In the genomic region with DNA sequence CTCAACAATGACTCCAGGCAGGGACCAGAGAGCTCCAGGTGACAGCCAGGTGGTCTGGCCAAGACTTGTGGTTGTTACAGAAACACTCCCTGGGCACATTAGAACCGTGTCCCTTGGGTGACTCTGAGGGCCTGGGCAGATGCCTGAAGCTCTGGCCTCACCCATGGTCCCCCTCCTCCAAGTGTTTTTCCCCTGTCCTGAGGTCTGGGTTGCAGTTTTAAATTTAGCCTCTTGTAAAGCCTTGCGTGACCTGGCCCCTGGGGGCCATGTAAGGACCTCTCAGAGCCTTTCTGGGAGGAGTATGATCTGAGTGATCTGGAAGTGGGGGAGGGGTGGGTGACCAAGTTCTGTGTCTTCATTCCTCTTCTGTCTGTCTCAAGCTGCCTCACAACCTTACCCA, we compare ENCODE assay signal across 24 mouse cellular contexts.
A peak's percentile ranks its signal among the peaks of the same experiment; 100 is the strongest.
DNase-seq lines count a peak whose midpoint lies in the region; ATAC-seq lines count a peak whose summit lies in the region.
"Had no signal": no experiment of that assay in that cellular context is flagged by ENCODE, and none has a peak within 500 bp of the region (broad histone marks: within the 10 kb centered on the region; RNA-seq: fewer than 3 reads in every experiment).

No protein-coding gene starts in this region.

- peaks cover 39% of the 10 kb centered on the region for H3K4me1 ChIP-seq in midbrain, embryonic 10.5 days
- H3K4me1 ChIP-seq in midbrain, embryonic 13.5 days (replicated peaks) = peaks cover 23% of the 10 kb centered on the region
- peaks cover 31% of the 10 kb centered on the region for H3K4me1 ChIP-seq in limb, embryonic 10.5 days

- no peaks in the 10 kb centered on the region for H3K9me3 ChIP-seq in midbrain, embryonic 10.5 days (replicated peaks)
- no peaks in the 10 kb centered on the region for H3K9me3 ChIP-seq in midbrain, embryonic 13.5 days
- H3K9me3 ChIP-seq in limb, embryonic 10.5 days (replicated peaks) = no peaks in the 10 kb centered on the region
- H3K9me3 ChIP-seq: forebrain, embryonic 12.5 days; heart, embryonic 13.5 days; hindbrain, embryonic 12.5 days; lung, embryonic 15.5 days had no signal

- H3K4me2 ChIP-seq in midbrain, embryonic 13.5 days (replicated peaks) = no peak overlapping the region
- H3K4me2 ChIP-seq: forebrain, embryonic 12.5 days; heart, embryonic 13.5 days; hindbrain, embryonic 12.5 days; lung, embryonic 15.5 days had no signal

- DNase-seq in gastrocnemius, postnatal 25 days = peak; percentile 71
- no peak for DNase-seq in gastrocnemius, postnatal 14 days
- DNase-seq in midbrain, embryonic 10.5 days (ENCODE audit: low spot score) = no peak
- DNase-seq in limb, embryonic 10.5 days (ENCODE audit: low spot score) = no peak
- DNase-seq in cerebellum, postnatal 4 days (ENCODE audit: low spot score in 2 of 2) = no peak
- DNase-seq: adrenal gland, adult 2 months; adrenal gland, postnatal 36 days; B cell, adult 2 months; cerebellum, adult 18-20 months; cerebellum, postnatal 10 days; kidney, adult 8-10 months; left cerebral cortex, postnatal 4 days; liver; lung, postnatal 4 days; midbrain, embryonic 14.5 days had no signal

- peaks cover 12% of the 10 kb centered on the region for H3K27me3 ChIP-seq in midbrain, embryonic 10.5 days (ENCODE audit: low read depth, poor library complexity, severe bottlenecking)
- no peaks in the 10 kb centered on the region for H3K27me3 ChIP-seq in midbrain, embryonic 13.5 days
- H3K27me3 ChIP-seq in limb, embryonic 10.5 days (ENCODE audit: low read depth, poor library complexity, severe bottlenecking) = peaks cover 28% of the 10 kb centered on the region
- H3K27me3 ChIP-seq: hindbrain, embryonic 12.5 days; lung, embryonic 15.5 days had no signal

- H3K27ac ChIP-seq in midbrain, embryonic 10.5 days (replicated peaks) = peak overlapping the region; percentile 61
- no peak overlapping the region; the same call in 1 of the 2 replicates for H3K27ac ChIP-seq in midbrain, embryonic 13.5 days
- H3K27ac ChIP-seq in limb, embryonic 10.5 days = peak overlapping the region; percentile 42
- H3K27ac ChIP-seq: forebrain, embryonic 12.5 days; heart, embryonic 13.5 days; hindbrain, embryonic 12.5 days; kidney, postnatal 0 days; lung, embryonic 15.5 days had no signal

- H3K9ac ChIP-seq in midbrain, embryonic 13.5 days (replicated peaks) = no peak overlapping the region
- H3K9ac ChIP-seq: forebrain, embryonic 12.5 days; heart, embryonic 13.5 days; hindbrain, embryonic 12.5 days; lung, embryonic 15.5 days had no signal

- no peak overlapping the region for H3K4me3 ChIP-seq in midbrain, embryonic 10.5 days
- H3K4me3 ChIP-seq in midbrain, embryonic 13.5 days (replicated peaks) = no peak overlapping the region
- H3K4me3 ChIP-seq in limb, embryonic 10.5 days = no peak overlapping the region
- H3K4me3 ChIP-seq: forebrain, embryonic 12.5 days; heart, embryonic 13.5 days; hindbrain, embryonic 12.5 days; lung, embryonic 15.5 days; megakaryocyte, embryonic 14.5 days had no signal

- H3K36me3 ChIP-seq in midbrain, embryonic 10.5 days = no peaks in the 10 kb centered on the region
- H3K36me3 ChIP-seq in midbrain, embryonic 13.5 days = no peaks in the 10 kb centered on the region
- no peaks in the 10 kb centered on the region for H3K36me3 ChIP-seq in limb, embryonic 10.5 days
- H3K36me3 ChIP-seq: forebrain, embryonic 12.5 days; heart, embryonic 13.5 days; hindbrain, embryonic 12.5 days; lung, embryonic 15.5 days had no signal

- intact Hi-C loops in gastrocnemius, postnatal 14 days (cut with DNase I; ENCODE audit: low total_unique reads) = no loop called here

- ATAC-seq in midbrain, embryonic 13.5 days = no peak
- ATAC-seq: activated CD4-positive, CD25-positive, alpha-beta regulatory T cell, adult 4 months; intestine, embryonic 16.5 days had no signal

- 79% methylated on average over 2 of the region's 2 CpGs for WGBS in midbrain, embryonic 10.5 days
- WGBS in midbrain, embryonic 13.5 days = 84% methylated on average over 2 of the region's 2 CpGs
- 77% methylated on average over 2 of the region's 2 CpGs for WGBS in limb, embryonic 10.5 days
